Mouse (Mus musculus): ENCODE data around the gene Rhbdd2.

GRCm38 (mm10) chr5:135690401-135690800 lies 58.0 kb downstream of the Rhbdd2 start:
- TF ChIP-seq CTCF (IDR thresholded peaks at IDR 0.05; ENCODE audit: low read depth) (no peak), EP300 (optimal IDR thresholded peaks at IDR 0.05) (no peak)

Measured in stomach, postnatal 0 days (tissue).